Mouse (Mus musculus) E14TG2a.4 (cell line): Measurements from ENCODE around the gene Olfr804.

ENCODE experiments used
- H3K27me3 ChIP-seq: 2 replicates; pipeline ENCODE4 v1.6.1; 2014; ENCODE audit warnings: low read length, control low read depth; ENCODE audit not compliant: insufficient read depth
- H3K36me3 ChIP-seq: 2 replicates; pipeline ENCODE4 v1.6.1; 2014; ENCODE audit warnings: low read length, control low read depth; ENCODE audit not compliant: insufficient read depth
- H3K4me1 ChIP-seq: replicated peaks from 2 replicates; pipeline ENCODE4 v1.6.1; 2014; ENCODE audit warnings: low read depth, low read length, control low read depth
- H3K4me3 ChIP-seq: replicated peaks from 2 replicates; pipeline ENCODE4 v1.5.1; 2014; ENCODE audit warnings: mild to moderate bottlenecking, low read length
- H3K9me3 ChIP-seq: 2 replicates; pipeline ENCODE4 v1.6.1; 2014; ENCODE audit warnings: low read length, control low read depth
- CTCF ChIP-seq: conservative IDR thresholded peaks from 2 replicates; pipeline ENCODE4 v1.5.1; 2014; ENCODE audit warnings: low read length
- NANOG ChIP-seq: IDR thresholded peaks from 2 replicates; pipeline ENCODE4 v1.6.1; 2014; ENCODE audit warnings: borderline replicate concordance, low read length, mixed read lengths
- POU5F1 ChIP-seq: IDR thresholded peaks from 2 replicates; pipeline ENCODE4 v1.6.1; 2014; ENCODE audit warnings: low read length, borderline replicate concordance

Olfr804 gene

GRCm38 (mm10) chr10:129702910-129703309 lies at the start of gene Olfr804:
Gene Olfr804, plus strand, starts transcription at chr10:129703210.
- Histone ChIP-seq H3K27me3 (no peaks in the 10 kb centered on the region), H3K36me3 (no peaks in the 10 kb centered on the region), H3K4me3 (no peak within 1 kb of the TSS), H3K9me3 (no peaks in the 10 kb centered on the region), H3K4me1 (no peaks in the 10 kb centered on the region)
- no peak for TF ChIP-seq CTCF
- no peak for TF ChIP-seq NANOG
- no peak for TF ChIP-seq POU5F1

- TF ChIP-seq POU5F1 (no peak), CTCF (no peak), NANOG (no peak)
- Histone ChIP-seq H3K4me3 (no peak within 1 kb of the TSS), H3K4me1 (no peaks in the 10 kb centered on the region), H3K27me3 (no peaks in the 10 kb centered on the region), H3K36me3 (no peaks in the 10 kb centered on the region), H3K9me3 (no peaks in the 10 kb centered on the region)
These were observed 45.6 kb upstream of the Olfr804 start, which contains the start of gene Olfr800 for GRCm38 (mm10) chr10:129657394-129657793. Gene Olfr800, plus strand, starts transcription at chr10:129657694.

GRCm38 (mm10) chr10:129673765-129674164 lies 29.2 kb upstream of the Olfr804 start, which contains the start of gene Olfr801:
Gene Olfr801, minus strand, starts transcription at chr10:129673865.
- no peaks in the 10 kb centered on the region for H3K36me3 ChIP-seq
- no peaks in the 10 kb centered on the region for H3K4me1 ChIP-seq
- H3K27me3 ChIP-seq: no peaks in the 10 kb centered on the region
- no peak for TF ChIP-seq POU5F1
- TF ChIP-seq NANOG: no peak
- TF ChIP-seq CTCF: no peak
- H3K9me3 ChIP-seq: no peaks in the 10 kb centered on the region
- no peak within 1 kb of the TSS for H3K4me3 ChIP-seq

GRCm38 (mm10) chr10:129688069-129688468 lies 14.9 kb upstream of the Olfr804 start, which contains the start of gene Olfr802:
Gene Olfr802, minus strand, starts transcription at chr10:129688169.
- Histone ChIP-seq H3K9me3 (no peaks in the 10 kb centered on the region), H3K36me3 (no peaks in the 10 kb centered on the region)
- TF ChIP-seq NANOG (no peak), CTCF (no peak), POU5F1 (no peak)

GRCm38 (mm10) chr10:129694186-129694585 lies 8.8 kb upstream of the Olfr804 start, which contains the start of gene Olfr803:
Gene Olfr803, minus strand, starts transcription at chr10:129694286.
- H3K4me1 ChIP-seq: no peaks in the 10 kb centered on the region
- H3K27me3 ChIP-seq: no peaks in the 10 kb centered on the region
- H3K4me3 ChIP-seq: no peak within 1 kb of the TSS
- TF ChIP-seq POU5F1 (no peak), CTCF (no peak)
- H3K9me3 ChIP-seq: no peaks in the 10 kb centered on the region
- H3K36me3 ChIP-seq: no peaks in the 10 kb centered on the region

More at GRCm38 (mm10) chr10:129688069-129688468, 14.9 kb upstream of the Olfr804 start, which contains the start of gene Olfr802:
- Histone ChIP-seq H3K4me1 (no peaks in the 10 kb centered on the region), H3K4me3 (no peak within 1 kb of the TSS), H3K27me3 (no peaks in the 10 kb centered on the region)

GRCm38 (mm10) chr10:129729275-129729674 lies 26.3 kb downstream of the Olfr804 start, which contains the start of gene Olfr805:
Gene Olfr805, minus strand, starts transcription at chr10:129729375.
- Histone ChIP-seq H3K36me3 (no peaks in the 10 kb centered on the region), H3K9me3 (peaks cover 3% of the 10 kb centered on the region), H3K4me1 (no peaks in the 10 kb centered on the region), H3K27me3 (no peaks in the 10 kb centered on the region), H3K4me3 (no peak within 1 kb of the TSS)
- TF ChIP-seq POU5F1: no peak
- TF ChIP-seq NANOG: no peak

- Histone ChIP-seq H3K27me3 (no peaks in the 10 kb centered on the region), H3K4me1 (no peaks in the 10 kb centered on the region), H3K9me3 (no peaks in the 10 kb centered on the region), H3K36me3 (no peaks in the 10 kb centered on the region), H3K4me3 (no peak within 1 kb of the TSS)
- TF ChIP-seq POU5F1: no peak
- TF ChIP-seq NANOG: no peak
- TF ChIP-seq CTCF: no peak
These were observed 38.8 kb downstream of the Olfr804 start, which contains the start of gene Olfr806 for GRCm38 (mm10) chr10:129741821-129742220. Gene Olfr806, minus strand, starts transcription at chr10:129741921.

GRCm38 (mm10) chr10:129757693-129758092 lies 54.7 kb downstream of the Olfr804 start, which contains the start of gene Olfr807:
Gene Olfr807, minus strand, starts transcription at chr10:129757793.
- Histone ChIP-seq H3K4me1 (0 out of 2 replicates have a peak, but pooled peaks cover 2% of the 10 kb centered on the region), H3K4me3 (no peak within 1 kb of the TSS)
- no peak for TF ChIP-seq POU5F1
- TF ChIP-seq NANOG: no peak
- no peak for TF ChIP-seq CTCF

More at GRCm38 (mm10) chr10:129757693-129758092, 54.7 kb downstream of the Olfr804 start, which contains the start of gene Olfr807:
- Histone ChIP-seq H3K9me3 (no peaks in the 10 kb centered on the region), H3K36me3 (no peaks in the 10 kb centered on the region), H3K27me3 (no peaks in the 10 kb centered on the region)
